In the genomic region with DNA sequence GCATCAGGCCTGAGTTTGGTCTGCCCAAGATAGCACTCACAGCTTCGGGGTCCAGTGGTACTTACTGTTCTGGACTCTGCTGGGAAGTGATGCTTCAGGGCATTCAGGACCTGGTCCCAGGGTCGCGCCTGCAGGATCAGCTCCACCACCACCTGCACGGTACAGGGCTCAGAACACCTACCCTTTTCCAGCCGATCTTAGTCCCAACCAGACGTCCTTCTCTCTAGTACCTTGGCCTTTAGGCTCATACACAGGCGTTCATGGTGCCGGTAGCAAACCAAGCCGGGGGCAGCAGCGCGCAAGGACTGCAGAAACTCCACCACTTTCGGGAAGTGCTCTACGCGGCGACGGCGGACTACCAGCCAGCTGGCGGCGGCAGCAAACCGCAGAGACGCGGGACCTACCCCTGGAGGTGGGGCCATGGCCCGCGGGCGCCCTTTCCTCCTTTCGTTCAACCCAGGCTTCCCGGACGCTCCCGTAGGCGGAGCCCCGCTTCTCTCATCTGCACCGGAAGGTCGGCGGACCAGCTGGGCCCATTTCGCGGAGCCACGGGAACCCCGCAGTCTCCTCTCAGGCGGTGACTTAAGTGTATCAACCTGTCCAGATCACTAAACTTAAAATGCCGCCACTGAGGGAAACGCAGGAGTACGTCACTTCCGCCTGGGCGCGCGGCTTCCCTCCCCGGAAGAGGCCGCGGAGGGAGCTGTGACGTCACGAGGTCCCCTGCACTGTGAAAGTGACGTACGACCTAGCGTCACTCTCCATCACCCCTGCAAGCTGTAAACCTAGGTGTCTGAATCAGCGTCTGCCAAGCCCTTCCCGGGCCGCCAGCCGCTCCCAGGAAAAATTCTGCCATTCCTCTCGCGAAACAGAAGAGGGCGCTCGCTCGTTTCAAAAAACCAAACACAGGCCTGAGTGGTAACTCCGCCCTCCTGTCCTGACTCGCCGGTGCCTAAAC, we compare ENCODE assay signal across 8 mouse cellular contexts. TPM values are rescaled to one million over a fixed set of nuclear protein-coding genes. Genes with fewer than 3 reads are reported as not detected.
A peak's percentile ranks its signal among the peaks of the same experiment; 100 is the strongest.
DNase-seq lines count a peak whose midpoint lies in the region; ATAC-seq lines count a peak whose summit lies in the region.

A gene (minus strand): TSS at position 661 of the 958 bp plus-strand sequence.

- ATAC-seq in inflammation-experienced regulatory T-cells, adult 6 months: peak; percentile 90
- ATAC-seq in megakaryocyte-erythroid progenitor cell, adult 5-6 weeks (replicated peaks; ENCODE audit: low FRiP score, low TSS enrichment, poor library complexity, severe bottlenecking): peak; percentile 93

- DNase-seq in adrenal gland, adult (ENCODE audit: inconsistent age in 2 of 2, low spot score in 1 of 2): peak; percentile 95 to 98
- peak; percentile 97 for DNase-seq in embryo, embryonic 10.5 days (ENCODE audit: low spot score)
- peak; percentile 89 for DNase-seq in gastrocnemius, postnatal 14 days
- DNase-seq in left cerebral cortex, postnatal 10 days (ENCODE audit: extremely low spot score in 1 of 2, low spot score in 2 of 2): peak; percentile 96
- peak; percentile 96 for DNase-seq in right cerebral cortex, postnatal 25 days
- DNase-seq in urinary bladder, postnatal 4 days (ENCODE audit: low spot score in 2 of 2): peak; percentile 87 to 92

- intact Hi-C loops in gastrocnemius, postnatal 14 days (cut with DNase I; ENCODE audit: low total_unique reads): loop anchor here (5.0 kb wide), 1 partner anchor 61 kb away; no protein-coding TSS in a partner anchor
- intact Hi-C loops in left cerebral cortex, postnatal 10 days (cut with DNase I): loop anchor here (10.0 kb wide), 1 partner anchor 233 kb away; no protein-coding TSS in a partner anchor

RNA-seq across cellular contexts. Expression of the gene that starts here (rescaled TPM):
- total RNA-seq in gastrocnemius, postnatal 14 days (2021): 10 to 100 TPM; 10.3 to 11.2 TPM
- polyA plus RNA-seq in inflammation-experienced regulatory T-cells, adult 6 months (2017; shearing (Covaris generic)): 10 to 100 TPM; 26.4 to 30.7 (median 30.2) TPM
- total RNA-seq in left cerebral cortex, postnatal 10 days (2021): 10 to 100 TPM; 13.9 to 16.0 TPM
- 22.2 and 59.3 TPM in 2 replicates for total RNA-seq in megakaryocyte-erythroid progenitor cell, adult 5-6 weeks (2014; fragmentation: Nextera tagmentation)
- 22.8 and 24.0 TPM in 2 replicates for total RNA-seq in megakaryocyte-erythroid progenitor cell, adult 5-6 weeks (2017)

Comparison
In these comparisons a context has a peak if more than half of its experiments do, and no peak if none do; other contexts are left out.
1. Peak in every context shown above with its lines: DNase-seq and ATAC-seq.